Mouse (Mus musculus) testis, adult 2 months (tissue): ENCODE results near the gene Raly.

Experiments
- CTCF ChIP-seq: fragments of 200-500 bp; IDR thresholded peaks from 2 replicates; pipeline ENCODE4 v1.5.1; 2012; ENCODE audit warnings: low read depth, mild to moderate bottlenecking, inconsistent platforms, low read length, moderate library complexity; ENCODE audit not compliant: control insufficient read depth, insufficient read depth, insufficient replicate concordance
- POLR2A ChIP-seq: fragments of 200-500 bp; IDR thresholded peaks from 2 replicates; pipeline ENCODE4 v1.6.1; 2012; ENCODE audit warnings: low read depth, mild to moderate bottlenecking, inconsistent platforms, low read length, moderate library complexity; ENCODE audit not compliant: control insufficient read depth

GRCm38 (mm10) chr2:154893548-154893947, 102.7 kb downstream of the Raly start:
- TF ChIP-seq CTCF (no peak), POLR2A (no peak)
